Mouse (Mus musculus) heart, postnatal 10 days (tissue): ENCODE data around the gene Mpzl3. TPM values are rescaled to one million over a fixed set of nuclear protein-coding genes. Genes with fewer than 3 reads are reported as not detected.

Experiments
- DNase-seq, 2 experiments: peaks; one replicate each; pipeline ENCODE4 v3.0.0; 2021
- intact Hi-C: fragments of 180-260 bp; cut with DNase I; formaldehyde crosslinking; loops from one replicate; pipeline ENCODE4 v1.15.1; 2025
- total RNA-seq, 2 experiments: library from RNA; stranded (reverse); gene quantifications; 2 replicates each; pipeline ENCODE4 v1.2.3; 2021

The Mpzl3 gene
- total RNA-seq, 2 experiments from 2014 or later = 0.82 to 2.1 TPM

DNA sequence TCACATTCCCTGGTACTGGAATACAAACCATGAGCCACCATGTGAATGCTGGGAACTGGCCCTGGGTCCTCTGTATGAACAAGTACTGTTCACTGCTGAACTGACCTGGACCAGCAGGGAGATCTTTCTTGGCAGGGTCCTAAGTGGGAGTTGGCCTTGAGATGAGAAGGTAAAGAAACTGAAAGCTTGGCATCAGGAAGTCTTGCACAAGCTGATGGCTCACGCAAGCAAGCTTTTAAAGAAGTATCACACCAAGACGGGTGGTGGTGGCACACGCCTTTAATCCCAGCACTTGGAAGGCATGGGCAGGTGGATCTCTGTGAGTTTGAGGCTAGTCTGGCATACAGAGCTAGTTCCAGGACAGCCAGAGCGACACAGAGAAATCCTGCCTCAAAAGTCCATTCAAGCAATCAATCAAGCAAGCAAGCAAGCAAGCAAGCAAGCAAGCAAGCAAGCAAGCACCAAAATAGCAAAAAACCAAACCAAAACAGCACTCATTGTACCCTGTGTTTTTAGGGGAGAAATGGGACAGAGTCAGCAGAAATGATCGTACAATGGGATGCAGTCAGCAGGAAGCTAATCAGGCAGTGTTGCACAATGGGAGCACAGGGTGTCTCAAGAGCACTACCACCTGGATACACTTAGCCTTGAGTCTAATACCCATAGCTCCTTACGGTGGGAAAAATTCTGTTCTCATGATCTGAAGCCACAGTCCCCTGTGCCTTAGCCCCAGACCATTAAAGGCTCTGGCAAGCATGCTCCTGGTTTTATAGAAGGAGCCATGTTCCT, 40.4 kb downstream of the Mpzl3 start:
- DNase-seq = no peak

DNA sequence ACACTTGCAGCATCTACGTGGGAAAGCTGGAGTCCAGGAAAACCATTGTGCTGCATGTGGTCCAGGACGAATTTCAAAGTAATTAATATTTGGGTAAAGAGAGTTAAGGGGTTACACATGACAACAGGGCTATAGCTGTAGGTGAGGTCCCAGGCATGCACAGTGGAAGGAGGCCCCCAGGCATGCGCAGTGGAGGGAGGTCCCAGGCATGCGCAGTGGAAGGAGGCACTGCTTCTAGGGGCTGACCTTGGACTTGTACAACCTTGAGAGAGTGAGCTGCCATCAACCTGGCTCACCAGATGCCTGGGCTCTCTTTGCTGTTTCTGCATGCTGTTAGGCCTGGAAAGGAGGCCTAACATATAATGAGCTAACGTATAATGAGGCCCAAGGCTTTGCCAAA, 42.9 kb downstream of the Mpzl3 start:
- intact Hi-C loops = no loop called here
- DNase-seq = no peak

More for the DNA sequence above, 40.4 kb downstream of the Mpzl3 start:
- intact Hi-C loops = no loop called here

DNA sequence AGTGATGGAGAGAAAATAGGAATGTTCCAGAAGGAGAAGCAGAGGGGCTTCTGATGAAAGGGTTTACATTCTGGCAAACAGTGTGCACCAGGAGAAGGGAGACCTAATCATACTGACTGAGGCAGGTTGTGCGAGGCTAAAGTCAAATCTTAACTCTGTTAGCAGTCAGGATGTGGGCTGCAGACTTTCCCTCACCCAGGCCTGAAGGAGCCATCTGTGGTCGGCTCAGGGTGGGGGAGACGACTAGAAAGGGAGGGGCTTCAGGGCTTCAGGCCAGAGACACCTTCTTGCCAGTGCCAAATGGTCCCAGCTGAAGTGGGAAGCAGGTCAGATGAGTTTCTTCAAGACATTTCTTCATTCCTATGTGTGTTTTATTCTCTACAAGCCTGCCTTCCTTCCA, 43.4 kb downstream of the Mpzl3 start:
- DNase-seq = no peak

DNA sequence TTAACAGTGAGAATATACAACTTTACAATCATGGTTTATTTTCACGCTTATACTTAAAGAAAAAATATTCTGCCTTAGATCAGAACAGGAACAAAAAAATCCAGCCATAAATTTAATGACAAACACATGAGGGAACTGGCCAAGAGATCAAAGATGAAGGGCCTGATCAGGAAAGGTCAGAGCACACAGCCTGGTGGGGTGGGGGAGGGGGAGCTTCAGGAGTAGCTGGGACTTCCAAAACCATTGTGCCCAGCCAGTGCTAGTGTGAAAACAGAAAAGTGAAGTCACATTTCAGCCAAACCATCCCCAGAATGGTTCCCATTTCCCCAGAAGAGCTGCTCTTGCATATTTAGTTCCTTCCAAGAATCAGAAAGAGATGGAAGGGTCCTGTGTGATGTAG, 47.5 kb downstream of the Mpzl3 start:
- intact Hi-C loops = no loop called here
- no peak for DNase-seq

More for the DNA sequence above, 43.4 kb downstream of the Mpzl3 start:
- intact Hi-C loops = no loop called here

DNA sequence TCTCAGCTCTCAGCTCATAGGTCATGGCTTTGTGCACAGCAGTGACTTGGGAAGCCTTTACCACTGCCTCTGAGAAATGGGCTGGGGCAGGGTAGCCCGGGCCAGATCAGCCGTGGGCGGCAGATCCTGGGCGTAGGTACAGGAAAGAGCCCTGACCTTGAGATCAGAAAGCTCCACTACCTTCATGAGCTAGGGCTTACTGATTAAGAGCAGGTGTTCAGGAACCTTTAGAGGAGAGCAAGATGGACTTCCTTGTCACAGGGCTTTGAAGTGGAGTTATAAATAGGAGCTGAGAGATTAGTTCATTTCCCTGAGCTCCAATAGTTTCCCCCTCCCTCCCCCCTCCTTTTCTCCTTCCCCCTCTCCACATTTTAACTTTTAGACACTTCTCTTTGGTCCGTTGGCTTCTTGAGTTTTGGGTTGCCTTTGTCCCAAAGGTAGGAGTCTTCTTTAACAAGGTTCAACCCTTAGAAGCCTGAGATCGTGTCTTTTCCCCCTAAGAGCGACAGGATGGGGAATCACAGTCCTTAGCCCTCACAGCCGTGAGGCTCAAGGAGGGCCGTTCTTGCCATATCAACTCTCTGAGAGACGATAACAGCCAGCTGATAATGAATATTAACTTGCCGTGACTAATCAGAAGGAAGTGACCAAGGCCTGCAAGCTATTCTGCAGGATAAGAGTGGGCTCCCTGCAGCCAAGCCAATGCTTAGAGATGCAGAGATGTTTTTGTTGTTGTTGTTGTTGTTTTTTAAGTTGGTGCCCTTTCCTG, 48.4 kb downstream of the Mpzl3 start:
- intact Hi-C loops = no loop called here
- DNase-seq = no peak

DNA sequence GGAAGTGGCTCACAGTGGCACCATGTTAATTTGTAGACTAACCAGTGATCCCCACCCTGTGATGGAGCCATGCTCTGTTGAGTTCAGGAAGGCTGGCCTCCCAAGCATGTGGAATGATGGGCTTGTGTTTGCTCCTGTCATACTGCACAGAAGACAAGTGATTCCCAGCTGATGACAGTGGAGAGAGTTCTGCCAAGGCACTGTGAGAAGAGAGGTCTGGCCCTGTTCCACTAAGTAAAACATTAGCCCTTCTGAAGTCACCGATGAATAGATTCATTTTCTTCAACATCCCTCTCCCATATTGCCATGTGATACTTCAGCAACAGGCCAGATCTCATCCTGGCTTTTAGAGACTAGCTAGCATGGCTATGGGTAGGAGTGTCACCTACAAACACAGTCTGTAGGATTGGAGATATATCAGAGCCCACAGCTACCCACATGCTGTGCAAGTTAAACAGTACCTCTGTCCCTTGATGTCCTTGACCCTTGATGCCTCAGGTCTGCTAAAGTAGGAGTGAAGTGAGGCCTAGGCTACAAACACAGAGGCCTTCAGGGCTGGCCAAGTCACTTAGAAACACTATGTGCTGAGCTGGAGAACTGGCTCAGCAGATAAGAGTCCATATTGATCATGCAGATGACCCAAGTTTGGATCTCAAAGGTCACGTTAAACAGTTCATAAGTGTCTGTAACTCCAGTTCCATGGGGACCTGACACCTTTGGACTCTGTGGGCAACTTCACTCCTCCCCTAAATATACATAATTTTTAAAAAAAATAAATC, 50.8 kb downstream of the Mpzl3 start:
- intact Hi-C loops = no loop called here
- DNase-seq = no peak

DNA sequence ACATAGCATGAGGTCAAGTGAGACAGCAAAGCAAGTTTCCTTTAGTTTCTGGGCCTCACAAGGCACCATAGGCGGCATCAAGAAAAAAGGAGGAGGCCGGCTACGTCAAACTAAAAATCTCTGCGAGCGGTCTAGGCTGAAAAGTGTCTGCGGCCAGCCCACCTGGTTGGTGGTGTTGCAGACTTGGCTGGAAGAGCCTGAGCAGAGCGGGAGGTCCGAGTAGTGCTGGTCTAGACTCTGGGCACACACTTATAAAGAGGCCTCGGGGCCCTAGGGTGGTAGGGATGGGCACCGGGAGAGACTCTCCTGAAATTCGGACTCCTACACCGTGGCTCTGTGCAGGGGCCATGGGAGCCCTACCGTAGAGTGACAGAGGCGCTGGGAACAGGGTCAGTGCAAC, 60.7 kb downstream of the Mpzl3 start:
- no peak for DNase-seq
- intact Hi-C loops = no loop called here

DNA sequence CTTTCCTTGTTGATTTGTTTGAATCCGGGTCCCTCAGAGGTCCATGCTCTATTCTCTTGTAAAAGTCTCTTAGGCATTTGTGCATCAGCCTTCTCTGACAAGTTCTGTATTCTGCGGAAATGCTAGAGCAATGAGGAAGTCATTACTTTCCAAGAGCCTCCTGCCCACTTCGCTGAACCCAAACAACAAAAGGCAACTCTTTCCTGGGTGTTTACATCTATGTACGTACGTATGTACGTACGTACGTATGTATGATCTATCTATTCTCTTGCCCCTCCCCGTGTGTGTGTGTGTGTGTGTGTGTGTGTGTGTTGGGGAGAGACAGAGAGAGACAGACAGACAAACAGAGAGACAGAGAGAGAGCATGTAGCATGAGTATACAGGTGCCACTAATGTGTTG, 61.8 kb downstream of the Mpzl3 start:
- intact Hi-C loops = no loop called here

DNA sequence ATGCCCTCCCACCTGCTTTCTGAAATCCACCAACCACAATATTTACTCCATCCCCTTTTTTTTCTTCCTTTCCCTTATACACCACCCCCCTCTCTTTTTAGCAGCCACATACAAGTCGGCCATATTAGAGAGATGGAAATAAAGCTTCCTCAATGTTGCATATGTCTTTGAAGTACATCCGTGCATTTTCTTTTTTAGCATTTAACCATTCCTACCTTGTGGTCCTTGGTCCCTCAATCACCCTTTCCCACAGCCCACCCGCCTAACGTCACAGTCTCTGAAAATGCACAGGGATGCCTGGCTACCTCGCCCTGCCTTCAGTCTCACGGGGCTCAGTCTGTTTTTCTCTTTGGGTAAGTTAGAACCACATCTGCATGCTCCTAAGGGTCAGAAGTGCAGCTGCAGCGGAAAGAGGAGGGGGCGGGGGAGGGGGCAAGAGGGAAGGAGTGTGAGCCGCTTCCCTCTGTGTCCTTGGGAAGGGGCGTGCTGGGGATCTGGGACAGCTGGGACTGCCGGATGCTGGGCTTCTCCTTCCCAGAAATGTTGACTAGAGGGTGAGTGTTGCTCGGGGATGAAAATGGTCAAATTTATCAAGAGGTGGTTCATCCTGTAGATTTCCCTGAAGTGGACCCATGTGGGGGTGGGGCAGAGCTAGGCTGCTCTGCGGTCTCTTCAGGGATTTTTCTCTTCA, 62.9 kb downstream of the Mpzl3 start, which contains the start of gene Scn2b:
TSS of gene Scn2b (plus strand) at position 42 of the 691 bp plus-strand sequence.
- DNase-seq = no peak
- intact Hi-C loops = no loop called here

More for the DNA sequence above, 61.8 kb downstream of the Mpzl3 start:
- no peak for DNase-seq

DNA sequence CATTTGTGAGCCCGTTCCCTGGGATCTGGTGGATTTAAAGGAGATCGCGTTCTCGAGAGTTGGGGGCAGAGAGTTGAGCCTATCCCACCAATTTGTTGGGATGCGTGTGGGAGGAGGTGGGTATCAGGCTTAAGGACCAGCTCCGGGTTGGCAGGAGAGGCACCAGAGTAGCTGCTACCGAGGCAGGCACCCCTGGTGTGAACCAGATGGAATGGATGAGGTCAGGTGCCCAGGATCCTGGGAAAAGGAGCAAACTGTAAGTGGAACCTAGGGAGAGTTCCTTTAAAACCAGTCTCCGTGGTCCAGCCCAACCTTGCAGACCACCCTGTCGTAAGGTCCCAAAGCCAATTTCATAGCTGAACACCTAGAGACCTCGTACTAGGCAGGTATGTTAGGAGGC, 63.6 kb downstream of the Mpzl3 start:
- DNase-seq = no peak
- intact Hi-C loops = no loop called here

DNA sequence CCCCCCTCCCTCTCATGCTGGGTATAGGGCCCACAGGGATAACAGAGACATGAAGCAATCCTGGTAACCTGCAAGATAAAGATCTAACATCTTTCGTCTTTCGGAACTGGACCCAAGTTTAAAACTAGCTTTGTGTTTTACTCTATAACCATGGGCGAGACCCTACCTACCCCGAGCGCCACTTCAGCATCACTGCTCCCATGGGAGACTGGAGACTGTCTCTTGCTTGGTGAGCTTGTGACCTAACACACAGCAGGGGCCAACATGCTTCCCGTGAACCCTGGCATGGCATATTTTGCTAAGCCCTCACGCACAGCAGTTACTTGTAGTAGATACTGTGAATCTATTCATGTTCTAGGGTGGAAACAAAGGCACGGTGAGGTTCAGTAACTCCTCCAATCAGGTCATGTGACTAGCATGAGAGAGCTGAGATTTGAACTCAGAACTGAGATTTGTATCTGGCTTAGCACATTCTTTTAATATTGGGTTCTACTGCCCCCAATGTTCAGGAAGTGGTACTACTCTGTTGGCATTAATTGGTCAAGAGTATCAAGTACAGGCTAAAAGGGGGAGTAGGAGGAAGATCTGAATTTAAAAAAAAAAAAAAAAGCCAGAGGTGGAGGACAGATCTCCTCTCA, 64.4 kb downstream of the Mpzl3 start:
- no peak for DNase-seq
- intact Hi-C loops = no loop called here

DNA sequence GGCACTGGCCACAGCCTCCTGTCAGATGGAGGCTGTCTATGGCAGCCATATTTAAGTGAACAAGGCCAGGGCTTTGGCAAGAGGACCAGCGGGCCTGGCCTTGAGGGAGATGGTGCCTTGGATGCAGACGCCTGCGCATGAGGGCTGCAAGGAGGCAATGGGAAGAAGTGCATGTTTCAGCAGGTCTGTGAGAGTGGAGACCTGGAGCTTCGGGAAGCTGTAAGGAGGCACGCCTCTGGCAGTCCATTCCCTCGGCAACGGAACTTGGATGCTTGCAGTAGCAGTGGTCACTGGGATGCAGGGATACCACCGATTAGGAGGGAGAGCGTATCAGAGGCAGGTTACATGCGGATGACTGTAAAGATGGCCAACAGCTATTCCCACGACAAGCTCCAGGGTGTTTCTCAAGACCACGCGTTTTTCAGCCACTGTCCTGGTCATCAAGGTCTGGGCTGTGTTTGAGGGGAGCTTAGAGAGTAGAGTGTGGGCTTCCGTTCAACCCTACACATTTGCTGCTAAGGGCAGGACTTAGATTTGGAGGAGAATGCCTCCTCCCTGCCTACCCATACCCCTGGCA, 65.1 kb downstream of the Mpzl3 start:
- intact Hi-C loops = no loop called here
- DNase-seq = no peak

DNA sequence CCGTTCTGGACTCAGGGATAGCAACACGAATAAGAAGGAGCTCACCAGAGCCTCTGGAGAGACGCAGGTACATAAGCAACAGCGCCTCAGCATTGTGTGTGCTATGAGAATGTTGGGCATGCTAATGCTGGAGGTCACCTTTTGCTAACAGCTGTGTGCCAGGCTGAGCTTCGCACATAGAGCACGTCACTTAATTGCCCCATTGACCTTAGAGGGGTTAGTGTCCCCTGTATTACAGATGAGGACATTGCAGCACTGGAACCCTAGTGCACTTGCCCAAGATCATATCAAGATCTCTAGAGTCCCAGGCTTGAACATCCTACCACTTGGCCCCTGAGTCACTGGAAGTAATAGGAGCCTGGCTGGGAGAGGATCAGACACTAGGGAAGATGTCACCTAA, 65.6 kb downstream of the Mpzl3 start:
- intact Hi-C loops = no loop called here
- DNase-seq = no peak

DNA sequence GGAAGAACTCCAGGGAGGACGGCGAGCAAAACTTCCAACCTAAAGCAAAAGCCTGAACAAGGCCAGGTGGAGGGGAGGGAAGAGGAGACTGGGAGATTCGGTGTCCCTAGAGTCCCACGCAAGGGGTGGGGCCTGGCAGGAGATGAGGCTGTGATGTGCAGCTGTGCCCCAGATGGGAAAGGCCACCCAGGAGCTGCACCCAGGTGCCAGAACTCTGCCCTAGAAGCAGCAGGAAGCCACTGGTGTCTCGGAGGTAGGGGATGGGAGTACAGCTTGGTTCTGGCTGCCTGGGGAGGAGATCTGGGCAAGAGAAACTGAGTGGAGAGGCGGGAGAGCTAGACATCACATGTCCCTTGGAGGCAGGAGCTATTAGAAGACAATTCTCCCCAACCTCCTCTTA, 66.0 kb downstream of the Mpzl3 start:
- DNase-seq = no peak
- intact Hi-C loops = loop anchor here (1.0 kb wide), 1 partner anchor 25 kb away; no protein-coding TSS in a partner anchor

DNA sequence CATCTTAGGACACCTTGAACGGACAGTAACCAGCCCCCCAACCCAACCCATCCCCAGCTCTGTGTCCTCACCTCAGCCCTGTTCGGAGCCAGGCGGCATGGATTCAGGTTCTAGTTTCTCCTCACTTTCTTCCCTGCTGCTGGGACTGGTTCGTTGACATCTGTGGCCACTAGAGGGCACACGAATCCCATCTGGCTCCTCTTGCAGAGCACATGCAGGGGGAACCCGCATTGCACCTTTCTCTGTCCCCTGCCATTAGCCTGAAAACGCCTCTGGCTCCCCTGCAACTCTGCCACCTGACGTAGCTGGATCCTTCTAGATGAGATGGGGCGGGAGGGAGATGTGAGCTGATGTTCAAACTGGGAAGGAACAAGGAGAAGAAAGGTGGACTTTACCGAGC, 66.8 kb downstream of the Mpzl3 start:
- intact Hi-C loops = loop anchor here (1.0 kb wide), 1 partner anchor 25 kb away; no protein-coding TSS in a partner anchor

DNA sequence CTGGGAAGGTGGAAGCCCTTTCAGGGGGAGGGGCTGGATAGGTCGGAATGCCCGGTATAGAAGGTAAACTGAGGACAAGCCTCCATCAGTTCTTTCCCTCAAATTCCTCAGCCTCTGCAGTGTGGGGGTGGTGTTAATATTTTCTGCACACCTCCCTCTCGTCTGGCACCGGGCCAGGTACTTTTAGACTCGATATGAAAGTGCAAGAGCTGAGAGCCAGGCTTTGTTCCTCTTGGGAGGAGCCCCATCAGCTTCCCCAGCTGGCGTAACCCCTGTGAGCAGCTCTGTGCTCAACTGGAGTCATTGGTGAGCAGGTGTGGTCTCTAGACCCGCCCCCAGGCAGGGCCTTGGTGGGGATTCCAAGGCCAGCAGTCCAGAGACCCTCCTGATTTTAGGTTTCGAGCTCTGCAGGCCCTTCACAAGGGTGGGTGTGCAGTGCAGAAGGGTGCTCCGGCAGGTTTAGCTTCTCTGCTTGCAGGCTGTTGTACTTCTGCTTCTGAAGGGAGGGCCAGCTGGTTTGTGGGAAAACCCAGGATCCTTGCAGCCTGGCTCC, 67.3 kb downstream of the Mpzl3 start:
- intact Hi-C loops = no loop called here
- DNase-seq = no peak

More for the DNA sequence above, 66.8 kb downstream of the Mpzl3 start:
- peak; percentile 83 to 85 for DNase-seq

DNA sequence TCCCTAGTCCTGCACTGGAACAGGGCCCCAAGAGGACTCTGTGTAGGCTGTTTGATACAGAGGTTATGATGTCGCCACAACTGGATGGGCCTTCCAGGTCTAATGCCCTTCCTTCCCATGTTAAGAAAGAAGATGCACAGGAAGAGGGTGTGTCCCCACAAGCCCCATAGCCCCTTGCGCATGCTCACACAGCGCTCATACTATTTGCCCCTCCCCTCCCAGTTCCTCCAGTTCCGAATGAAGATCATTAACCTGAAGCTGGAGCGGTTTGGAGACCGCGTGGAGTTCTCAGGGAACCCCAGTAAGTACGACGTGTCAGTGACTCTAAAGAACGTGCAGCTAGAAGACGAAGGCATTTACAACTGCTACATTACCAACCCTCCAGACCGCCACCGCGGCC, 70.2 kb downstream of the Mpzl3 start:
- no peak for DNase-seq

DNA sequence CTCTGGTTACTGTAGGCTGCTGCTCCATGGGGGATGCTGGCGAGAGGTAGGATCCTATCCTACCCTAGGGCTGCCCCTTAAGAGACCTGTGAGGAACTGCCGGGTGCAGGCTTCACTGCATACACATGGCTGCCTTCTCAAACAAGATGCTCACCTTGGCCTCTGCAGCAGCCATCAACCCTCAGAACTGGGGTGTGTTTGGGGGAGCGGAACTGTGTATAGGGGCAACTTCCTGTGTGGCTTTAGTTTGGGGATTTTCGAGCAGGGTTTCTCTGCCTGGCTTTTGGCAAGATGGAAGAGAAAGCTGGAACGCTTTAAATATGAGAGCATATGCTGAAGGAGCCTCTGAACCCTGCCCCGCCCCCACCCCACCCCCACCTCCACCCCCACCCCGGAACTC, 72.0 kb downstream of the Mpzl3 start:
- no peak for DNase-seq
- intact Hi-C loops = no loop called here

More for the DNA sequence above, 70.2 kb downstream of the Mpzl3 start:
- intact Hi-C loops = no loop called here
